Mouse (Mus musculus) left cerebral cortex, adult 8-10 months (tissue): ENCODE results near the gene Sec24c. TPM values are rescaled to one million over a fixed set of nuclear protein-coding genes. Genes with fewer than 3 reads are reported as not detected.

Experiments used
- DNase-seq, 2 experiments: peaks; one replicate each; pipeline ENCODE4 v3.0.0; 2022; ENCODE audit warnings: low spot score in 2 of 2
- microRNA-seq, 2 experiments: library from miRNA; unstranded; fragments of <30 nt; microRNA quantifications; one replicate each; pipeline ENCODE4 v1.2.0; 2022
- total RNA-seq, 4 experiments: library from RNA; stranded (reverse); gene quantifications; 2 replicates each; pipeline ENCODE4 v1.2.4; 2022

The Sec24c gene
- total RNA-seq, 4 experiments from 2014 or later = 87.9 to 102 (median 99.5) TPM

DNA sequence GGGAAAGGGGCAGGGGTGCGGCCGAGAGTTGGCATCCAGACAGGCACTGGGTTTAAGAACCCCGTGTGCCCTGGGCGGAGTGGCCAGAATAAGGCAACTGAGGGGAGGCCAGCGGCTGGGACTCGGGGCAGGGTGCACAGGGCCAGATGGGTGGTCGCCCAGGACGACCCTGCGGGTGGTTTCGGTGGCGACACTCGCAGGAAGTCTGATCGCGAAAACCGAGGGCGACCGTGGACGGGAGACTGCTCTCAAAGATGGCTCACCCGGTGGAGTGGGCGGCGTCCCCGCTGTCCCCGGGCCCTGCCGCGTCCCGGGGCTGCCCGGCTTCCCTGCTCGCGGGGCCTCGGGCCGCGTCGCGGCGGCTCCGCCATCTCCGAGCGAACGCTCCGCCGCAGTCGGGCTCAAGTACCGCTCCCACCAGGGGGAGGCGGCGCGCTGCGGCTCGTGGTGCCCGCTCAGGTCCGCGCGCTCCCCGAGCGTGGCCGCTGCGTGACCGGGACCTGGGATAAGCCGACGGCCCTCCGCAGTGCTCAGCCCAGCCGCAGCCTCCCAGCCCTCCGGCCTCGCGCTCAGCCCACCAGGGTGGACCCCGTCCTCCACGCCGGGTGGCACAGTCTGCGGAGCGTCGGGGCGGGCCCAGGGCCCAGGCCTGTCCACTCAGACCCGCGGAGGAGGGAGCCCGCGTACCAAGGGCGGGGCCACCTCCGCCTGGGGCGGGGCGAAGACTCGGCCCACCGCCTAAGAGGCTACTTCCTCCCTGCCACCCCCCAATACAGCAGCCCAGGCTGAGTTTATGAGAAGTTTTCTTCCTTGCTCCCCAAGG is 60.1 kb downstream of the Sec24c start, which contains the start of gene Ndst2:
Gene Ndst2 (minus strand): TSS at position 611 of the 823 bp plus-strand sequence.
- peak; percentile 70 to 80 for DNase-seq

DNA sequence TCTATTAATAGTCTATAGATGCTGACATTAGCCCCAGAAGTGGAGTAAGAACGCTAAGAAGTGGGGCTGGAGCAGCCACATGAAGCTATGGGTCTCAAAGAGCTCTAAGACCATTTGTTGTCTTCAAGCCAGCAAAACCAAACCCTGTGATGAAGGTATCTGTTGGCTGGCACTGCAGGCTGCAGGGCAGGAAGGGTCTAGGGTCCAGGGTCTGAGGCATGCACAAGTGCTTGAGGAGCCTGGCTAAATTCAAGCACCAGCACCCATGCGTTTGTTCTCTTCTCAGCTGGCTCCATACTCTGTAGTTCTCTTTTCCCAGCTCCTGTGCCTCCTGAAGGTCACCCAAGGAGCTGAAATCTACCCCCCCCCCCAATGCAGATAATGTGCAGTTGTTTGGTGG is 60.9 kb downstream of the Sec24c start:
- no peak for DNase-seq

DNA sequence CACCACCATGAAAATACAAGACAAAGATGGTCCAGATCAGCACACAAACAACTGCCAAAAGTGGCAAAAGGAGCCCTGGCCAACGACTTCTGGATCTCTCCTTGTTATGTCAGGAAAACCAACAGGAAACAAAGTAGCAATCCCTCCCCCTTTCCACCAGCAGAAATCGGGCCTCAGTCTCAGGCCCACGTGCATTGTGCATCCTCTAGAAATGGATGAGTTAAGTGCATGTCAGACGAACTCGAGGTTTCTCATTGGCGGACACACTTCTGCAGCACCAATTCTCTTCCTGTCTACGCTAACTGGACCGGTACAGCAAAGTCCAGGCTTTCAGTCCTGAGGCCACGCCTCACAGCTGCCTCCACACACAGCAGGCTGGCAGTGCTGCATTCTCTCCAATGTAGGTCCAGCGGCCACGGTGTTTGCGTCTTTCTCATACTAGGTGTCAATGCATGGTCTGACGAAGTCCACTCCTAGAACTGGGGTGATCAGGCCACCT is 61.8 kb downstream of the Sec24c start:
- DNase-seq = no peak

DNA sequence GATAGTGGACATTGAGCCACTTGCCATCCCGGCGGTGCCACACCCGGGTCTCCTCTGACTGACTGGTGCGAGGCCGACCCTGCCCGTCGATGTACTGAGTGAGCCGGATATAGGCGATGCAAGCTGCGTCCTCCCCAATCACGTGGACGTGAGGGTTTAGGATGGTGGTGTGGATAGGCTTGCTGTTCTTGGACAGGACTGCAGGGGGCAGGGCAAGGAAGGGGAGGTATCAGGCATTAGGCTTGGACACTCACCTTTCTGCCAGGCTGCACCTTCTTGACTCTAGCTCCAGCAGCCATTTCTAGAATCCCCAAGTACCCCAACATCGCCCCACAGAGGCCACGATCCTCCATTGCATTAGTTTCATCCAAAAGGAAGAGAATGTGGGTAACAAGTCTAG is 63.2 kb downstream of the Sec24c start:
- no peak for DNase-seq

DNA sequence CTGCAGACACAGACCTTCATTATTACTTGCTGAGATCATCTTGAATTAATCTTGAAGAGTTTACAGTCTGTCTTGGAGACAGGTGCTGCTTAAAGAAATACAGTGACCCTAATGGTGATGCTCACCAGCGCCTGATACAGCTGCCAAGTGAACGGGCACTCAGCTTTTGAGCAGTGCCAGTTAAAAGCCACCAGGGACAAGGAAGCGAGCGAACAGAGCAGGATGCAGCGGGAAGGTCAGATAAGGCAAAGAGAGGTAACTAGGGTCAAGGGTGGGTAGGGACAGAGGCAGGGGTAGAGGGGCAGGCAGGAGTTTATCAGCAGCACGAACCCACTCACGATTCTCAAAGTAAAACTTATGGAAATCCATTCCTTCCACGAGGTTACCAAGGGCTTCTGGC is 64.4 kb downstream of the Sec24c start:
- no peak for DNase-seq

DNA sequence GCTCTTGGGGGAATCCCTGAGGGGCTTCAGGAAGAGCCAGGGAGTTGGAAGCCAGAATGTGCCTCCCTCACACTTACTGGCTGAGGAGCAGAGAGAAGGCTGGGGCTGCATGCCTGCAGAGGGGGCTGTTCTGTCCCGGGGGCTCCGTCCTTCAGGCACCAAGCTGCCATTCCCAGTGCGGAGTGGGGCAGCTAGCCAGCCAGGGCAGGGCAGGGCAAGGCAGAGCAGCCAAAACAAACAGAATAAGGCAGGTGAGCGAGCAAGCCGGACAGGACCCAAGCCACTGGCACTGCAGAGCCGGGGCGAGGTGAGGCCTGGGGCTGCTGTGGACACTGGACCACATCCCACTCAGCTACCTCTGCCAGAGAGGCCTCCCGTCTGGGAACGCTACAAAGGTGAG is 67.2 kb downstream of the Sec24c start:
- DNase-seq = no peak

DNA sequence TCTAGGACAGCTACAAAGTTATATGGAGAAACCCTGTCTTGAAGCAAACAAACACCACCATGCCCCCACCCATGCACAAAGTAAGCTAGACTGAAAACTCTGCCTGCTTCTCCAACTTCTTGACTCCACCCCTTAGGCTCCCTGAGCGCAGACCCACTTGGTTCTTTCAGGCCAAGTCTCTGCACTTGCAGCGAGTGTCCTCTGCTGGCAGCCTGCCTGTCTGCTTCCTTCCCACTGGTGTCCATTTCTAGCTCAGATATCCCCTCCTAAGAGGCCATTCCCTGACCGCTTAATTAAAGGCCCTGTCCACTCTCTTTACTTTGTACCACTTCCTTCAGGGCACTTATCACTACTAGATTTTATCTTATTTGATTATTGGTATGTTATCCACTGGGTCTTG is 69.5 kb downstream of the Sec24c start:
- no peak for DNase-seq

Small RNAs within 50 kb of the gene (microRNA-seq; reads per million reads assigned to microRNA genes)
- gene Mir6946 = 0.42 to 0.66 reads per million in 2 experiments

Other genes with a start within 250 kb of the Sec24c start
- 1 to 10 TPM; 3.1 to 4.1 (median 3.5) TPM for gene Cfap70, start 222.1 kb upstream of the Sec24c start, total RNA-seq
- 10 to 100 TPM; 70.2 to 86.3 (median 74.8) TPM for gene Anxa7, start 194.2 kb upstream of the Sec24c start, total RNA-seq
- gene Mss51, start 177.4 kb upstream of the Sec24c start, total RNA-seq = 1 to 10 TPM in 2 of 4 experiments, under 1 TPM in 2; 0.59 to 1.8 (median 0.89) TPM
- 100 to 1,000 TPM; 244 to 282 (median 264) TPM for gene Ppp3cb, start 127.7 kb upstream of the Sec24c start, total RNA-seq
- gene Usp54, start 33.2 kb upstream of the Sec24c start, total RNA-seq = 10 to 100 TPM; 52.2 to 58.6 (median 54.9) TPM
- gene Myoz1, start 17.8 kb upstream of the Sec24c start, total RNA-seq = 1 to 10 TPM in 2 of 4 experiments, under 1 TPM in 1, not detected in 1; 0.27 to 1.2 (median 1.1) TPM
- under 1 TPM; 0.23 to 0.57 (median 0.47) TPM for gene Synpo2l, start 6.0 kb upstream of the Sec24c start, total RNA-seq
- 10 to 100 TPM; 14.4 to 15.4 (median 15.1) TPM for gene Fut11, start 20.7 kb downstream of the Sec24c start, total RNA-seq
- 10 to 100 TPM; 44.0 to 50.6 (median 49.5) TPM for gene Chchd1, start 28.7 kb downstream of the Sec24c start, total RNA-seq
- gene Zswim8, start 33.2 kb downstream of the Sec24c start, total RNA-seq = 100 to 1,000 TPM; 149 to 168 (median 158) TPM
- 10 to 100 TPM; 17.3 to 22.4 (median 20.1) TPM for gene Ndst2, start 60.3 kb downstream of the Sec24c start, total RNA-seq
- 100 to 1,000 TPM; 341 to 406 (median 386) TPM for gene Camk2g, start 119.8 kb downstream of the Sec24c start, total RNA-seq
- gene Plau, start 162.4 kb downstream of the Sec24c start, total RNA-seq = 10 to 100 TPM in 2 of 4 experiments, 1 to 10 TPM in 2; 6.6 to 19.8 (median 10.3) TPM